Mouse (Mus musculus) G1E-ER4 (cell line): Measurements from ENCODE around the gene Taf4. TPM values are rescaled to one million over a fixed set of nuclear protein-coding genes. Genes with fewer than 3 reads are reported as not detected.

Experiments used
- GATA1 ChIP-seq: IDR thresholded peaks from one replicate; pipeline ENCODE4 v1.8.0; 2012; ENCODE audit warnings: low read length, inconsistent platforms
- polyA plus RNA-seq: library from polyadenylated mRNA; stranded (reverse); fragments of >175 nt; gene quantifications from 2 replicates; pipeline ENCODE4 v1.2.3, GENCODE M21; 2012

Taf4 gene
- polyA plus RNA-seq, 1 experiment, result 32.6 TPM

GRCm38 (mm10) chr2:179971891-179972290, 4.6 kb downstream of the Taf4 start:
- no peak for TF ChIP-seq GATA1

- TF ChIP-seq GATA1, result no peak
These were observed 7.3 kb downstream of the Taf4 start for GRCm38 (mm10) chr2:179969137-179969536.

GRCm38 (mm10) chr2:179967633-179968032, 8.8 kb downstream of the Taf4 start:
- TF ChIP-seq GATA1, result no peak

GRCm38 (mm10) chr2:179961420-179961819, 15.0 kb downstream of the Taf4 start:
- TF ChIP-seq GATA1, result no peak

- no peak for TF ChIP-seq GATA1
These were observed 16.1 kb downstream of the Taf4 start for GRCm38 (mm10) chr2:179960327-179960726.

GRCm38 (mm10) chr2:179959391-179959790, 17.1 kb downstream of the Taf4 start:
- no peak for TF ChIP-seq GATA1

GRCm38 (mm10) chr2:179951542-179952524, 24.6 kb downstream of the Taf4 start:
- no peak for TF ChIP-seq GATA1

- TF ChIP-seq GATA1, result no peak
These were observed 27.6 kb downstream of the Taf4 start for GRCm38 (mm10) chr2:179948820-179949219.

GRCm38 (mm10) chr2:179947607-179948006, 28.8 kb downstream of the Taf4 start:
- TF ChIP-seq GATA1, result no peak

- TF ChIP-seq GATA1, result no peak
These were observed 29.9 kb downstream of the Taf4 start for GRCm38 (mm10) chr2:179946496-179946895.

- no peak for TF ChIP-seq GATA1
These were observed 31.4 kb downstream of the Taf4 start for GRCm38 (mm10) chr2:179945051-179945450.

GRCm38 (mm10) chr2:179941696-179942095, 34.8 kb downstream of the Taf4 start:
- no peak for TF ChIP-seq GATA1

GRCm38 (mm10) chr2:179937091-179937490, 39.4 kb downstream of the Taf4 start:
- TF ChIP-seq GATA1, result no peak

GRCm38 (mm10) chr2:179934165-179934564, 42.3 kb downstream of the Taf4 start:
- no peak for TF ChIP-seq GATA1

GRCm38 (mm10) chr2:179931741-179932140, 44.7 kb downstream of the Taf4 start:
- no peak for TF ChIP-seq GATA1

- no peak for TF ChIP-seq GATA1
These were observed 47.3 kb downstream of the Taf4 start for GRCm38 (mm10) chr2:179929166-179929565.

- no peak for TF ChIP-seq GATA1
These were observed 52.4 kb downstream of the Taf4 start for GRCm38 (mm10) chr2:179924038-179924437.
